Mouse (Mus musculus) heart, embryonic 10.5 days (tissue): ENCODE data around the gene Slc26a6. TPM values are rescaled to one million over a fixed set of nuclear protein-coding genes. Genes with fewer than 3 reads are reported as not detected.

Experiments
- DNase-seq: peaks from one replicate; pipeline ENCODE4 v3.0.0-alpha.2; 2017; ENCODE audit warnings: low spot score
- H3K27ac ChIP-seq: fragments of 300-500 bp; sonication (generic); 2 replicates; pipeline ENCODE4 v1.5.1; 2016; ENCODE audit warnings: mild to moderate bottlenecking
- H3K27me3 ChIP-seq: fragments of 300-500 bp; sonication (generic); 2 replicates; pipeline ENCODE4 v1.6.1; 2016; ENCODE audit warnings: mild to moderate bottlenecking; ENCODE audit not compliant: poor library complexity, insufficient read depth, severe bottlenecking
- H3K36me3 ChIP-seq: fragments of 300-500 bp; sonication (generic); 2 replicates; pipeline ENCODE4 v1.6.1; 2016; ENCODE audit warnings: mild to moderate bottlenecking, moderate library complexity
- H3K4me1 ChIP-seq: fragments of 300-500 bp; sonication (generic); 2 replicates; pipeline ENCODE4 v1.6.1; 2016; ENCODE audit warnings: mild to moderate bottlenecking
- H3K4me3 ChIP-seq: fragments of 300-500 bp; sonication (generic); 2 replicates; pipeline ENCODE4 v1.5.1; 2016; ENCODE audit warnings: mild to moderate bottlenecking, moderate library complexity
- H3K9me3 ChIP-seq: fragments of 300-500 bp; sonication (generic); 2 replicates; pipeline ENCODE4 v1.6.1; 2016; ENCODE audit warnings: mild to moderate bottlenecking, moderate library complexity
- WGBS: fragments of 180-500 bp; shearing (Covaris S2); methylation state at CpG from one replicate; pipeline ENCODE4 v1.1.7; 2016; 5-methylcytosine and 5-hydroxymethylcytosine counted together
- polyA plus RNA-seq: library from polyadenylated mRNA; unstranded; fragments of >200 nt; fragmentation: Nextera tagmentation; extraction: Ambion mirVana; gene quantifications from 2 replicates; pipeline ENCODE4 v1.2.1, GENCODE M21; 2016

Slc26a6 gene
- polyA plus RNA-seq = 5.4 and 9.3 TPM in 2 replicates

GRCm38 (mm10) chr9:108852976-108853375, at the start of gene Slc26a6:
Gene Slc26a6 (plus strand): TSS chr9:108853283.
- peaks cover 34% of the 10 kb centered on the region for H3K4me1 ChIP-seq
- no peak for DNase-seq
- peak within 1 kb of the TSS; percentile 83 for H3K4me3 ChIP-seq
- H3K9me3 ChIP-seq = no peaks in the 10 kb centered on the region
- WGBS = 84% methylated on average over 3 of the region's 3 CpGs
- H3K36me3 ChIP-seq = peaks cover 6% of the 10 kb centered on the region; the same call in 1 of the 2 replicates
- H3K27me3 ChIP-seq = peaks cover 37% of the 10 kb centered on the region; the same call in 1 of the 2 replicates
- H3K27ac ChIP-seq = peak within 1 kb of the TSS; percentile 88

GRCm38 (mm10) chr9:108805768-108806167, 47.3 kb upstream of the Slc26a6 start:
- peaks cover 66% of the 10 kb centered on the region for H3K36me3 ChIP-seq
- no peaks in the 10 kb centered on the region for H3K27me3 ChIP-seq
- no peak overlapping the region for H3K4me3 ChIP-seq
- H3K9me3 ChIP-seq = no peaks in the 10 kb centered on the region
- peaks cover 34% of the 10 kb centered on the region for H3K4me1 ChIP-seq
- no peak for DNase-seq
- WGBS = 80% methylated on average over 8 of the region's 8 CpGs
- H3K27ac ChIP-seq = no peak overlapping the region

GRCm38 (mm10) chr9:108806379-108806778, 46.7 kb upstream of the Slc26a6 start:
- H3K36me3 ChIP-seq = peaks cover 66% of the 10 kb centered on the region
- no peaks in the 10 kb centered on the region for H3K27me3 ChIP-seq
- peaks cover 34% of the 10 kb centered on the region for H3K4me1 ChIP-seq
- no peak for DNase-seq
- H3K4me3 ChIP-seq = no peak overlapping the region
- H3K27ac ChIP-seq = no peak overlapping the region
- no peaks in the 10 kb centered on the region for H3K9me3 ChIP-seq

GRCm38 (mm10) chr9:108806831-108807230, 46.3 kb upstream of the Slc26a6 start:
- Histone ChIP-seq H3K36me3 (peaks cover 66% of the 10 kb centered on the region), H3K4me1 (peaks cover 34% of the 10 kb centered on the region), H3K9me3 (no peaks in the 10 kb centered on the region), H3K27ac (peak overlapping the region; percentile 56; the same call in 1 of the 2 replicates), H3K4me3 (no peak overlapping the region), H3K27me3 (no peaks in the 10 kb centered on the region)
- DNase-seq = no peak
- WGBS = 60% methylated on average over 1 of the region's 1 CpGs

GRCm38 (mm10) chr9:108807674-108808073, 45.4 kb upstream of the Slc26a6 start:
- Histone ChIP-seq H3K4me3 (peak overlapping the region; percentile 87), H3K27ac (peak overlapping the region; percentile 88), H3K4me1 (peaks cover 34% of the 10 kb centered on the region), H3K27me3 (no peaks in the 10 kb centered on the region), H3K9me3 (no peaks in the 10 kb centered on the region), H3K36me3 (peaks cover 66% of the 10 kb centered on the region)
- WGBS = 72% methylated on average over 5 of the region's 5 CpGs
- no peak for DNase-seq

- peak within 1 kb of the TSS; percentile 88 for H3K27ac ChIP-seq
- peak within 1 kb of the TSS; percentile 87 for H3K4me3 ChIP-seq
- peak; percentile 94 for DNase-seq
- no peaks in the 10 kb centered on the region for H3K9me3 ChIP-seq
- H3K36me3 ChIP-seq = peaks cover 65% of the 10 kb centered on the region
- no peaks in the 10 kb centered on the region for H3K27me3 ChIP-seq
- WGBS = 3% methylated on average over 62 of the region's 62 CpGs
- H3K4me1 ChIP-seq = peaks cover 34% of the 10 kb centered on the region
Observed at GRCm38 (mm10) chr9:108808163-108808665, 44.9 kb upstream of the Slc26a6 start, which contains the start of gene Nckipsd. Gene Nckipsd (plus strand): TSS chr9:108808368.

GRCm38 (mm10) chr9:108809188-108809587, 43.9 kb upstream of the Slc26a6 start:
- Histone ChIP-seq H3K27ac (no peak overlapping the region), H3K36me3 (peaks cover 65% of the 10 kb centered on the region), H3K4me3 (peak overlapping the region; percentile 87), H3K9me3 (no peaks in the 10 kb centered on the region), H3K4me1 (peaks cover 34% of the 10 kb centered on the region), H3K27me3 (no peaks in the 10 kb centered on the region)
- no peak for DNase-seq
- WGBS = 38% methylated on average over 5 of the region's 5 CpGs

GRCm38 (mm10) chr9:108809723-108810122, 43.4 kb upstream of the Slc26a6 start:
- no peaks in the 10 kb centered on the region for H3K27me3 ChIP-seq
- H3K4me3 ChIP-seq = no peak overlapping the region
- no peak overlapping the region for H3K27ac ChIP-seq
- H3K4me1 ChIP-seq = peaks cover 34% of the 10 kb centered on the region
- no peaks in the 10 kb centered on the region for H3K9me3 ChIP-seq
- DNase-seq = no peak
- WGBS = 77% methylated on average over 6 of the region's 6 CpGs
- H3K36me3 ChIP-seq = peaks cover 65% of the 10 kb centered on the region

GRCm38 (mm10) chr9:108810516-108810915, 42.6 kb upstream of the Slc26a6 start:
- WGBS = 79% methylated on average over 5 of the region's 5 CpGs
- no peak overlapping the region for H3K4me3 ChIP-seq
- H3K27me3 ChIP-seq = no peaks in the 10 kb centered on the region
- peaks cover 34% of the 10 kb centered on the region for H3K4me1 ChIP-seq
- no peak overlapping the region for H3K27ac ChIP-seq
- no peaks in the 10 kb centered on the region for H3K9me3 ChIP-seq
- peaks cover 65% of the 10 kb centered on the region for H3K36me3 ChIP-seq
- DNase-seq = no peak

GRCm38 (mm10) chr9:108815557-108815956, 37.5 kb upstream of the Slc26a6 start:
- Histone ChIP-seq H3K9me3 (no peaks in the 10 kb centered on the region), H3K4me1 (0 out of 2 replicates have a peak, but pooled peaks cover under 1% of the 10 kb centered on the region), H3K27ac (no peak overlapping the region), H3K4me3 (no peak overlapping the region), H3K36me3 (peaks cover 64% of the 10 kb centered on the region), H3K27me3 (peaks cover 1% of the 10 kb centered on the region; the same call in 1 of the 2 replicates)
- 81% methylated on average over 7 of the region's 7 CpGs for WGBS
- no peak for DNase-seq

- DNase-seq = no peak
- peaks cover 25% of the 10 kb centered on the region for H3K27me3 ChIP-seq
Observed at GRCm38 (mm10) chr9:108819495-108819894, 33.6 kb upstream of the Slc26a6 start.

GRCm38 (mm10) chr9:108820077-108820476, 33.0 kb upstream of the Slc26a6 start:
- peaks cover 22% of the 10 kb centered on the region for H3K36me3 ChIP-seq
- no peaks in the 10 kb centered on the region for H3K9me3 ChIP-seq
- H3K4me1 ChIP-seq = 0 out of 2 replicates have a peak, but pooled peaks cover 10% of the 10 kb centered on the region
- H3K27me3 ChIP-seq = peaks cover 31% of the 10 kb centered on the region
- no peak overlapping the region for H3K27ac ChIP-seq
- no peak overlapping the region for H3K4me3 ChIP-seq
- 53% methylated on average over 5 of the region's 5 CpGs for WGBS
- DNase-seq = no peak

More at GRCm38 (mm10) chr9:108819495-108819894, 33.6 kb upstream of the Slc26a6 start:
- Histone ChIP-seq H3K4me1 (0 out of 2 replicates have a peak, but pooled peaks cover 4% of the 10 kb centered on the region), H3K27ac (no peak overlapping the region), H3K36me3 (peaks cover 28% of the 10 kb centered on the region), H3K9me3 (no peaks in the 10 kb centered on the region), H3K4me3 (no peak overlapping the region)
- WGBS = 52% methylated on average over 3 of the region's 3 CpGs

GRCm38 (mm10) chr9:108824144-108824685, 28.9 kb upstream of the Slc26a6 start:
- Histone ChIP-seq H3K27ac (no peak overlapping the region), H3K9me3 (no peaks in the 10 kb centered on the region), H3K27me3 (peaks cover 73% of the 10 kb centered on the region), H3K36me3 (no peaks in the 10 kb centered on the region), H3K4me3 (peak overlapping the region; percentile 10; the same call in 1 of the 2 replicates), H3K4me1 (peaks cover 37% of the 10 kb centered on the region)
- 4% methylated on average over 25 of the region's 25 CpGs for WGBS
- no peak for DNase-seq
